28 mouse cellular contexts compared by ENCODE assay signal in the genomic region with DNA sequence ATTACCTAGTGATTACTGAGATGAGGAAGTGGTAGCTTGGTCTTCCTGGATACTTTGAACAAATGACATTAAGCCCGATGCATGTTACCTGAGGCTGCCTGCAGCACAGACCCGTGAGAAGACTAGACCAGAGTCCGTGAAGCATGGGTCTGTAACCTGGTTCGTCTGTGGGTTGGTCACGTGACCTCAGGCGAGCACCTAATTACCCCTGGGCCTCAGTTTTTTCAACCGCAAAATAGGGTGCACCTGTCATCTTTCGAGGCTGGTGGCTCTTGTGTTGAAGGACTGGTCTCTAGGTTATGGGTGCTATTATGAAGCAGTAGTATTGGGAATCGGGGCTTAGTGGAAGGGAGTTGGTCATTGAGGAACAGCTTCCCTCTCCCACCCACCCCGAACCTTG. TPM values are rescaled to one million over a fixed set of nuclear protein-coding genes. Genes with fewer than 3 reads are reported as not detected.
"Had no signal": no experiment of that assay in that cellular context is flagged by ENCODE, and none has a peak within 500 bp of the region (broad histone marks: within the 10 kb centered on the region; RNA-seq: fewer than 3 reads in every experiment).

No protein-coding gene starts in this region.

- H3K27me3 ChIP-seq: embryonic facial prominence, embryonic 12.5 days; embryonic facial prominence, embryonic 13.5 days; embryonic facial prominence, embryonic 15.5 days; forebrain, embryonic 12.5 days; forebrain, embryonic 13.5 days; forebrain, embryonic 15.5 days had no signal

- H3K36me3 ChIP-seq: embryonic facial prominence, embryonic 10.5 days; embryonic facial prominence, embryonic 12.5 days; embryonic facial prominence, embryonic 13.5 days; embryonic facial prominence, embryonic 15.5 days; forebrain, embryonic 10.5 days; forebrain, embryonic 12.5 days; forebrain, embryonic 15.5 days had no signal

- H3K4me3 ChIP-seq: embryonic facial prominence, embryonic 10.5 days; embryonic facial prominence, embryonic 12.5 days; embryonic facial prominence, embryonic 13.5 days; embryonic facial prominence, embryonic 15.5 days; erythroblast, embryonic 14.5 days; forebrain, embryonic 10.5 days; forebrain, embryonic 12.5 days; forebrain, embryonic 13.5 days; forebrain, embryonic 15.5 days; gastrocnemius, adult 2 months; heart, adult 2 months had no signal

- H3K27ac ChIP-seq: embryonic facial prominence, embryonic 10.5 days; embryonic facial prominence, embryonic 12.5 days; embryonic facial prominence, embryonic 13.5 days; embryonic facial prominence, embryonic 15.5 days; forebrain, embryonic 10.5 days; forebrain, embryonic 12.5 days; forebrain, embryonic 13.5 days; forebrain, embryonic 15.5 days; gastrocnemius, adult 2 months; heart, adult 2 months had no signal

- H3K9me3 ChIP-seq: embryonic facial prominence, embryonic 10.5 days; embryonic facial prominence, embryonic 12.5 days; embryonic facial prominence, embryonic 13.5 days; embryonic facial prominence, embryonic 15.5 days; forebrain, embryonic 10.5 days; forebrain, embryonic 12.5 days; forebrain, embryonic 13.5 days; forebrain, embryonic 15.5 days had no signal

- H3K9ac ChIP-seq: embryonic facial prominence, embryonic 12.5 days; embryonic facial prominence, embryonic 13.5 days; embryonic facial prominence, embryonic 15.5 days; forebrain, embryonic 12.5 days; forebrain, embryonic 13.5 days; forebrain, embryonic 15.5 days; forebrain, postnatal 0 days had no signal

- H3K4me1 ChIP-seq: embryonic facial prominence, embryonic 10.5 days; embryonic facial prominence, embryonic 12.5 days; embryonic facial prominence, embryonic 13.5 days; embryonic facial prominence, embryonic 15.5 days; forebrain, embryonic 10.5 days; forebrain, embryonic 12.5 days; forebrain, embryonic 13.5 days; forebrain, embryonic 15.5 days had no signal

- DNase-seq: cerebellum, adult 9-10 months; cerebellum, adult 9-11 months; cerebellum, postnatal 10 days; cerebellum, postnatal 14 days; cerebellum, postnatal 25 days; cerebellum, postnatal 36 days; embryo, embryonic 11 days; forebrain, postnatal 0 days; gastrocnemius, adult 2 months; gastrocnemius, postnatal 10 days; gastrocnemius, postnatal 14 days; gastrocnemius, postnatal 25 days; gastrocnemius, postnatal 36 days; heart, adult 11 months; heart, adult 18-20 months; heart, adult 2 months had no signal

- H3K4me2 ChIP-seq: embryonic facial prominence, embryonic 12.5 days; embryonic facial prominence, embryonic 13.5 days; embryonic facial prominence, embryonic 15.5 days; forebrain, embryonic 12.5 days; forebrain, embryonic 13.5 days; forebrain, embryonic 15.5 days had no signal

RNA-seq across cellular contexts. Expression of a gene that starts 45.1 kb away (rescaled TPM):
- total RNA-seq: common myeloid progenitor, adult 5-6 weeks; granulocyte monocyte progenitor cell, adult 5-6 weeks; heart, adult 18-20 months; heart, adult 2 months; heart, adult 8-10 months had no signal
- polyA plus RNA-seq: erythroblast, embryonic 14.5 days had no signal
